Mouse (Mus musculus): ENCODE measurements around the gene Mymk. TPM values are rescaled to one million over a fixed set of nuclear protein-coding genes. Genes with fewer than 3 reads are reported as not detected.

Mymk gene
- polyA plus RNA-seq, 1 experiment from 2014 or later, result 0.32 TPM

GRCm38 (mm10) chr2:27032361-27032760 lies 39.6 kb downstream of the Mymk start:
- Histone ChIP-seq H3K27ac (no peak overlapping the region), H3K9me3 (ENCODE audit: control insufficient read depth, low read length) (no peaks in the 10 kb centered on the region), H3K4me3 (replicated peaks; ENCODE audit: low read length) (no peak overlapping the region), H3K4me1 (replicated peaks; ENCODE audit: control insufficient read depth, insufficient read depth, low read length) (peaks cover 5% of the 10 kb centered on the region; the same call in 1 of the 2 replicates), H3K27me3 (ENCODE audit: control insufficient read depth, insufficient read depth, low read length) (no peaks in the 10 kb centered on the region), H3K9ac (no peak overlapping the region), H3K4me2 (replicated peaks) (no peak overlapping the region), H3K36me3 (replicated peaks; ENCODE audit: control insufficient read depth, insufficient read depth) (no peaks in the 10 kb centered on the region)
- 81% methylated on average over 2 of the region's 2 CpGs for WGBS
- DNase-seq (ENCODE audit: low spot score) (no peak), ATAC-seq (ENCODE audit: low FRiP score) (no peak)

- WGBS, result 74% methylated on average over 4 of the region's 4 CpGs
- Histone ChIP-seq H3K27ac (peak overlapping the region; percentile 71; the same call in 1 of the 2 replicates), H3K36me3 (replicated peaks; ENCODE audit: control insufficient read depth, insufficient read depth) (no peaks in the 10 kb centered on the region; the same call in 1 of the 2 replicates), H3K4me2 (replicated peaks) (peak overlapping the region; percentile 65), H3K9me3 (ENCODE audit: control insufficient read depth, low read length) (no peaks in the 10 kb centered on the region), H3K4me3 (replicated peaks; ENCODE audit: low read length) (peak overlapping the region; percentile 36), H3K9ac (peak overlapping the region; percentile 60), H3K27me3 (ENCODE audit: control insufficient read depth, insufficient read depth, low read length) (no peaks in the 10 kb centered on the region), H3K4me1 (replicated peaks; ENCODE audit: control insufficient read depth, insufficient read depth, low read length) (peaks cover 13% of the 10 kb centered on the region; the same call in 1 of the 2 replicates)
- ATAC-seq (ENCODE audit: low FRiP score) (no peak), DNase-seq (ENCODE audit: low spot score) (peak; percentile 32)
Observed at GRCm38 (mm10) chr2:27028437-27029015, 43.5 kb downstream of the Mymk start.

- 2% methylated on average over 38 of the region's 38 CpGs for WGBS
- no peaks in the 10 kb centered on the region; the same call in 1 of the 2 replicates for H3K36me3 ChIP-seq (replicated peaks; ENCODE audit: control insufficient read depth, insufficient read depth)
- H3K9ac ChIP-seq, result peak within 1 kb of the TSS; percentile 60
- peak; percentile 83 for DNase-seq (ENCODE audit: low spot score)
- no peaks in the 10 kb centered on the region for H3K27me3 ChIP-seq (ENCODE audit: control insufficient read depth, insufficient read depth, low read length)
- H3K4me1 ChIP-seq (replicated peaks; ENCODE audit: control insufficient read depth, insufficient read depth, low read length), result peaks cover 13% of the 10 kb centered on the region; the same call in 1 of the 2 replicates
- ATAC-seq (ENCODE audit: low FRiP score), result peak; percentile 98
- H3K27ac ChIP-seq, result peak within 1 kb of the TSS; percentile 71
- peak within 1 kb of the TSS; percentile 65 for H3K4me2 ChIP-seq (replicated peaks)
- H3K9me3 ChIP-seq (ENCODE audit: control insufficient read depth, low read length), result no peaks in the 10 kb centered on the region
- H3K4me3 ChIP-seq (replicated peaks; ENCODE audit: low read length), result peak within 1 kb of the TSS; percentile 36
Observed at GRCm38 (mm10) chr2:27027618-27028436, 44.2 kb downstream of the Mymk start, which contains the start of gene Slc2a6. Slc2a6 (minus strand) TSS chr2:27027998.

GRCm38 (mm10) chr2:27026857-27027617 lies 44.9 kb downstream of the Mymk start:
- H3K4me3 ChIP-seq (replicated peaks; ENCODE audit: low read length), result peak overlapping the region; percentile 36
- peak overlapping the region; percentile 60 for H3K9ac ChIP-seq
- no peaks in the 10 kb centered on the region; the same call in 1 of the 2 replicates for H3K36me3 ChIP-seq (replicated peaks; ENCODE audit: control insufficient read depth, insufficient read depth)
- no peak for ATAC-seq (ENCODE audit: low FRiP score)
- H3K27me3 ChIP-seq (ENCODE audit: control insufficient read depth, insufficient read depth, low read length), result no peaks in the 10 kb centered on the region
- H3K4me2 ChIP-seq (replicated peaks), result peak overlapping the region; percentile 65
- H3K9me3 ChIP-seq (ENCODE audit: control insufficient read depth, low read length), result no peaks in the 10 kb centered on the region
- H3K27ac ChIP-seq, result peak overlapping the region; percentile 56; the same call in 1 of the 2 replicates
- peaks cover 13% of the 10 kb centered on the region; the same call in 1 of the 2 replicates for H3K4me1 ChIP-seq (replicated peaks; ENCODE audit: control insufficient read depth, insufficient read depth, low read length)
- 72% methylated on average over 10 of the region's 10 CpGs for WGBS
- no peak for DNase-seq (ENCODE audit: low spot score)

- Histone ChIP-seq H3K4me1 (replicated peaks; ENCODE audit: control insufficient read depth, insufficient read depth, low read length) (peaks cover 13% of the 10 kb centered on the region; the same call in 1 of the 2 replicates), H3K27me3 (ENCODE audit: control insufficient read depth, insufficient read depth, low read length) (no peaks in the 10 kb centered on the region), H3K4me3 (replicated peaks; ENCODE audit: low read length) (no peak overlapping the region), H3K36me3 (replicated peaks; ENCODE audit: control insufficient read depth, insufficient read depth) (no peaks in the 10 kb centered on the region; the same call in 1 of the 2 replicates), H3K27ac (no peak overlapping the region), H3K9me3 (ENCODE audit: control insufficient read depth, low read length) (no peaks in the 10 kb centered on the region), H3K4me2 (replicated peaks) (peak overlapping the region; percentile 65), H3K9ac (0 out of 2 replicates have a peak overlapping the region, but pooled peaks have one; percentile 60)
- no peak for ATAC-seq (ENCODE audit: low FRiP score)
- DNase-seq (ENCODE audit: low spot score), result no peak
- 87% methylated on average over 3 of the region's 3 CpGs for WGBS
Observed at GRCm38 (mm10) chr2:27026332-27026731, 45.6 kb downstream of the Mymk start.

- ATAC-seq (ENCODE audit: low FRiP score), result no peak
- no peak overlapping the region for H3K4me3 ChIP-seq (replicated peaks; ENCODE audit: low read length)
- no peaks in the 10 kb centered on the region for H3K9me3 ChIP-seq (ENCODE audit: control insufficient read depth, low read length)
- peaks cover 13% of the 10 kb centered on the region; the same call in 1 of the 2 replicates for H3K4me1 ChIP-seq (replicated peaks; ENCODE audit: control insufficient read depth, insufficient read depth, low read length)
- peaks cover 5% of the 10 kb centered on the region for H3K36me3 ChIP-seq (replicated peaks; ENCODE audit: control insufficient read depth, insufficient read depth)
- H3K27ac ChIP-seq, result no peak overlapping the region
- WGBS, result 88% methylated on average over 3 of the region's 3 CpGs
- H3K4me2 ChIP-seq (replicated peaks), result no peak overlapping the region
- H3K27me3 ChIP-seq (ENCODE audit: control insufficient read depth, insufficient read depth, low read length), result no peaks in the 10 kb centered on the region
- no peak overlapping the region for H3K9ac ChIP-seq
- DNase-seq (ENCODE audit: low spot score), result no peak
Observed at GRCm38 (mm10) chr2:27025545-27025944, 46.4 kb downstream of the Mymk start.

GRCm38 (mm10) chr2:27024136-27024535 lies 47.8 kb downstream of the Mymk start:
- H3K9me3 ChIP-seq (ENCODE audit: control insufficient read depth, low read length), result no peaks in the 10 kb centered on the region
- no peak overlapping the region for H3K27ac ChIP-seq
- WGBS, result 88% methylated on average over 14 of the region's 14 CpGs
- H3K27me3 ChIP-seq (ENCODE audit: control insufficient read depth, insufficient read depth, low read length), result no peaks in the 10 kb centered on the region
- no peak overlapping the region for H3K4me2 ChIP-seq (replicated peaks)
- peaks cover 10% of the 10 kb centered on the region for H3K36me3 ChIP-seq (replicated peaks; ENCODE audit: control insufficient read depth, insufficient read depth)
- DNase-seq (ENCODE audit: low spot score), result no peak
- H3K4me3 ChIP-seq (replicated peaks; ENCODE audit: low read length), result no peak overlapping the region
- H3K9ac ChIP-seq, result no peak overlapping the region
- peaks cover 13% of the 10 kb centered on the region; the same call in 1 of the 2 replicates for H3K4me1 ChIP-seq (replicated peaks; ENCODE audit: control insufficient read depth, insufficient read depth, low read length)
- no peak for ATAC-seq (ENCODE audit: low FRiP score)

- Histone ChIP-seq H3K27me3 (ENCODE audit: control insufficient read depth, insufficient read depth, low read length) (no peaks in the 10 kb centered on the region), H3K36me3 (replicated peaks; ENCODE audit: control insufficient read depth, insufficient read depth) (peaks cover 25% of the 10 kb centered on the region), H3K27ac (no peak overlapping the region), H3K4me3 (replicated peaks; ENCODE audit: low read length) (no peak overlapping the region), H3K9me3 (ENCODE audit: control insufficient read depth, low read length) (no peaks in the 10 kb centered on the region), H3K4me2 (replicated peaks) (no peak overlapping the region), H3K9ac (no peak overlapping the region), H3K4me1 (replicated peaks; ENCODE audit: control insufficient read depth, insufficient read depth, low read length) (peaks cover 9% of the 10 kb centered on the region; the same call in 1 of the 2 replicates)
- ATAC-seq (ENCODE audit: low FRiP score) (no peak), DNase-seq (ENCODE audit: low spot score) (no peak)
- 79% methylated on average over 6 of the region's 6 CpGs for WGBS
Observed at GRCm38 (mm10) chr2:27022612-27023011, 49.4 kb downstream of the Mymk start.
